ENCODE assay signal across 8 mouse cellular contexts in the genomic region with DNA sequence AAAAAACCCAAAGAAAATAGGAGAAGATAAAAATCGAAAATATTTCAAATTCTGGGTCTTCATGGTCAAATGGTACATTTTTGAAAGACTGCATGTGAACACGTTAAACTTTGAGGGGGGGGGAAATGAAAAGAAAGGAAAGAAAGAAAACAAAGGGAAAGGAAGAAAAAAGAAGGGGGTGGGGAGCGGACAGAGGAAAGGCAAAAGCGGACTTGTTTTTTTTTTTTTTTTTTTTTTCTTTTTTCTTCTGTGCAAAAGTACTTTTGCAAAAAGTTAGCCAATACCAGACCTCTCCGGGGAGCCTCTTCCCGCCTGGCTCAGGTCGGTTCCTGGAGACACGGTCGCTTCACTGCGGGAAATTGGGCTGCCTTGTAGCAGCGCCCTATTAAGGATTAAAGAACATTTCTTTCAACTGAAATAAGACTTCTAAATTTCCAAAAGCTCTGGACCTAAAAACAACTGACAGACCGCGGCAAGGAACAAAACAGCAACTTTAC. TPM values are rescaled to one million over a fixed set of nuclear protein-coding genes. Genes with fewer than 3 reads are reported as not detected.
DNase-seq lines count a peak whose midpoint lies in the region; ATAC-seq and TF ChIP-seq lines count a peak whose summit lies in the region.

No protein-coding gene starts in this region.

- TF ChIP-seq CTCF in heart, adult 2 months (IDR thresholded peaks at IDR 0.05) = no peak
- no peak for TF ChIP-seq CTCF in CH12.LX (conservative IDR thresholded peaks at IDR 0.05 in 1 of 2, IDR thresholded peaks at IDR 0.05 in 1 of 2; ENCODE audit: low read depth in 2 of 2, low read length in 2 of 2)

- in situ Hi-C loops in CH12.LX (cut with MboI; ENCODE audit: low pct_ligation_motif_present, low pct_unique_long_range_greater_than_20kb, low sequenced_read_pairs) = loop anchor here (5.0 to 25.0 kb wide), 2 partner anchors 65 to 235 kb away; no protein-coding TSS in a partner anchor

- dilution Hi-C loops in CH12.LX (cut with MboI; ENCODE audit: extremely low pct_ligation_motif_present, extremely low pct_unique_long_range_greater_than_20kb, low sequenced_read_pairs) = no loop called here

- DNase-seq in heart, adult 2 months = no peak
- no peak for DNase-seq in heart, adult 9 months (ENCODE audit: low spot score in 2 of 2)
- DNase-seq in CH12.LX (ENCODE audit: extremely low read depth) = peak; percentile 17
- no peak for DNase-seq in gastrocnemius, adult 8-10 months (ENCODE audit: low spot score in 2 of 2)
- no peak for DNase-seq in urinary bladder, adult 2 months (ENCODE audit: low spot score)
- DNase-seq in layer of hippocampus, postnatal 36 days = no peak

- TF ChIP-seq RAD21 in CH12.LX (IDR thresholded peaks at IDR 0.05; ENCODE audit: low read depth, low read length) = no peak

- TF ChIP-seq POLR2A in heart, adult 2 months (IDR thresholded peaks at IDR 0.05; ENCODE audit: insufficient read depth, low read depth, low read length) = no peak
- no peak for TF ChIP-seq POLR2A in CH12.LX (IDR thresholded peaks at IDR 0.05; ENCODE audit: low read depth, low read length)

- no peak overlapping the region for H3K9ac ChIP-seq in heart, adult 2 months (ENCODE audit: low read depth, low read length)
- peak overlapping the region; percentile 73 for H3K9ac ChIP-seq in CH12.LX (ENCODE audit: insufficient read depth, low read depth)
- H3K9ac ChIP-seq in forebrain, embryonic 16.5 days (replicated peaks; ENCODE audit: low read depth, low read length) = peak overlapping the region; percentile 9; the same call in 1 of the 2 replicates
- peak overlapping the region; percentile 81 for H3K9ac ChIP-seq in liver, embryonic 16.5 days (ENCODE audit: low read depth, low read length)

- H3K27ac ChIP-seq in heart, adult 2 months = peak overlapping the region; percentile 60
- no peak overlapping the region; the same call in 1 of the 2 replicates for H3K27ac ChIP-seq in CH12.LX (ENCODE audit: insufficient read depth, low read depth)
- peak overlapping the region; percentile 69 for H3K27ac ChIP-seq in forebrain, embryonic 16.5 days (ENCODE audit: low read length)
- peak overlapping the region; percentile 23; the same call in 1 of the 2 replicates for H3K27ac ChIP-seq in liver, embryonic 16.5 days (ENCODE audit: low read length)

- peak overlapping the region; percentile 46 for H3K4me2 ChIP-seq in CH12.LX (ENCODE audit: insufficient read depth, low read depth, poor library complexity, severe bottlenecking)
- H3K4me2 ChIP-seq in forebrain, embryonic 16.5 days (ENCODE audit: low read length) = peak overlapping the region; percentile 74
- H3K4me2 ChIP-seq in liver, embryonic 16.5 days (ENCODE audit: low read depth, low read length) = peak overlapping the region; percentile 63

- H3K27me3 ChIP-seq in heart, adult 2 months (ENCODE audit: control insufficient read depth, insufficient read depth, low read length) = no peaks in the 10 kb centered on the region
- H3K27me3 ChIP-seq in CH12.LX (replicated peaks) = no peaks in the 10 kb centered on the region
- no peaks in the 10 kb centered on the region for H3K27me3 ChIP-seq in forebrain, embryonic 16.5 days (replicated peaks; ENCODE audit: control insufficient read depth, insufficient read depth, low read length)
- no peaks in the 10 kb centered on the region for H3K27me3 ChIP-seq in liver, embryonic 16.5 days (ENCODE audit: control insufficient read depth, insufficient read depth, low read depth, low read length)

- H3K36me3 ChIP-seq in heart, adult 2 months (ENCODE audit: control insufficient read depth, insufficient read depth, low read length) = no peaks in the 10 kb centered on the region
- no peaks in the 10 kb centered on the region for H3K36me3 ChIP-seq in CH12.LX (replicated peaks in 1 of 2; ENCODE audit: control insufficient read depth in 1 of 2, insufficient read depth in 1 of 2, low read length in 1 of 2)
- no peaks in the 10 kb centered on the region for H3K36me3 ChIP-seq in forebrain, embryonic 16.5 days (ENCODE audit: control insufficient read depth, insufficient read depth)
- no peaks in the 10 kb centered on the region for H3K36me3 ChIP-seq in liver, embryonic 16.5 days (ENCODE audit: control insufficient read depth, insufficient read depth)

- 4% methylated on average over 13 of the region's 13 CpGs for WGBS in heart, adult 2 months
- under 1% methylated on average over 13 of the region's 13 CpGs for WGBS in forebrain, embryonic 16.5 days
- WGBS in liver, embryonic 16.5 days (ENCODE audit: insufficient replicate concordance) = 2% methylated on average over 13 of the region's 13 CpGs

- ATAC-seq in forebrain, embryonic 16.5 days = no peak; the same call in 1 of the 2 replicates
- peak; percentile 19; the same call in 1 of the 2 replicates for ATAC-seq in liver, embryonic 16.5 days (ENCODE audit: low read depth)

- intact Hi-C loops in heart, adult 2 months (cut with DNase I) = loop anchor here (2.0 to 5.0 kb wide), 6 partner anchors 43 to 230 kb away; partner anchors contain the start of genes Stx11 and Utrn

- no peaks in the 10 kb centered on the region; the same call in 1 of the 2 replicates for H3K4me1 ChIP-seq in heart, adult 2 months (ENCODE audit: control insufficient read depth, insufficient read depth, low read length)
- H3K4me1 ChIP-seq in CH12.LX (ENCODE audit: control insufficient read depth in 1 of 2, insufficient read depth in 2 of 2) = peaks cover 9 to 20% of the 10 kb centered on the region in 2 experiments
- H3K4me1 ChIP-seq in forebrain, embryonic 16.5 days (replicated peaks; ENCODE audit: control insufficient read depth, insufficient read depth, low read length) = peaks cover 7% of the 10 kb centered on the region
- peaks cover 9% of the 10 kb centered on the region for H3K4me1 ChIP-seq in liver, embryonic 16.5 days (ENCODE audit: control insufficient read depth, low read depth, low read length)

- no peak for TF ChIP-seq EP300 in heart, adult 2 months (IDR thresholded peaks at IDR 0.05; ENCODE audit: insufficient read depth, low read depth, low read length)
- TF ChIP-seq EP300 in CH12.LX (IDR thresholded peaks at IDR 0.05; ENCODE audit: low read length) = no peak

- H3K79me2 ChIP-seq in heart, adult 2 months (replicated peaks; ENCODE audit: control insufficient read depth, insufficient read depth, low read length) = no peaks in the 10 kb centered on the region
- H3K79me2 ChIP-seq in CH12.LX (replicated peaks; ENCODE audit: control insufficient read depth, extremely low read depth, insufficient read depth, poor library complexity, severe bottlenecking) = no peaks in the 10 kb centered on the region

- H3K9me3 ChIP-seq in CH12.LX (replicated peaks; ENCODE audit: low read length) = peaks cover 12% of the 10 kb centered on the region
- no peaks in the 10 kb centered on the region for H3K9me3 ChIP-seq in forebrain, embryonic 16.5 days (ENCODE audit: control insufficient read depth, low read length)
- H3K9me3 ChIP-seq in liver, embryonic 16.5 days (replicated peaks; ENCODE audit: control insufficient read depth, low read length) = no peaks in the 10 kb centered on the region

- H3K4me3 ChIP-seq in heart, adult 2 months = peak overlapping the region; percentile 93
- peak overlapping the region; percentile 71 to 84 (median 81) for H3K4me3 ChIP-seq in CH12.LX (replicated peaks in 1 of 3; ENCODE audit: low read depth in 2 of 3, low read length in 2 of 3, poor library complexity in 1 of 3)
- peak overlapping the region; percentile 62 for H3K4me3 ChIP-seq in forebrain, embryonic 16.5 days (replicated peaks; ENCODE audit: low read length)
- H3K4me3 ChIP-seq in liver, embryonic 16.5 days (ENCODE audit: low read depth, low read length) = peak overlapping the region; percentile 80

TF ChIP-seq in CH12.LX, 34 proteins besides CTCF, POLR2A, EP300 and RAD21:
- no peak for TF ChIP-seq BHLHE40 (IDR thresholded peaks at IDR 0.05; ENCODE audit: low read depth, low read length)
- peak; percentile 73 for TF ChIP-seq ZNF384 (IDR thresholded peaks at IDR 0.05; ENCODE audit: low read depth, low read length)
- TF ChIP-seq GABPA (IDR thresholded peaks at IDR 0.05; ENCODE audit: insufficient replicate concordance, low read depth, low read length) = no peak
- no peak for TF ChIP-seq MAX (IDR thresholded peaks at IDR 0.05; ENCODE audit: low read length)
- no peak for TF ChIP-seq JUND (conservative IDR thresholded peaks at IDR 0.05; ENCODE audit: low read depth, low read length)

RNA-seq across cellular contexts. Expression of gene Stx11, which starts 42.0 kb away (rescaled TPM):
- 1 to 10 TPM; 2.7 to 4.0 TPM for total RNA-seq in heart, adult 2 months (2021)
- polyA plus RNA-seq in heart, adult 2 months (2012; rRNA removed) = 1.7 and 2.2 TPM in 2 replicates
- total RNA-seq in CH12.LX (2012; rRNA removed) (33.7 and 49.8 TPM in 2 replicates), CH12.LX (2014; rRNA removed) (42.3 and 47.7 TPM in 2 replicates)
- polyA plus RNA-seq in CH12.LX (2012; ENCODE audit: insufficient read length, low read depth) = 22.2 and 23.4 TPM in 2 replicates
- polyA plus RNA-seq in forebrain, embryonic 16.5 days (2015; fragmentation: Nextera tagmentation; extraction: Ambion mirVana) = 1.3 TPM in 2 replicates
- polyA plus RNA-seq in liver, embryonic 16.5 days (2015; fragmentation: Nextera tagmentation; extraction: Ambion mirVana) = 9.3 and 10.8 TPM in 2 replicates
- total RNA-seq in gastrocnemius, adult 8-10 months (2022) = under 1 TPM; 0.15 to 0.56 (median 0.30) TPM
- polyA plus RNA-seq in urinary bladder, adult 2 months (2012; rRNA removed) = 10.3 and 12.3 TPM in 2 replicates
- total RNA-seq in layer of hippocampus, postnatal 36 days (2021) = under 1 TPM; 0.15 to 0.23 TPM

RNA-seq across cellular contexts. Expression of gene Utrn, which starts 53.0 kb away (rescaled TPM):
- 10 to 100 TPM; 61.8 to 68.1 TPM for total RNA-seq in heart, adult 2 months (2021)
- polyA plus RNA-seq in heart, adult 2 months (2012; rRNA removed) = 18.8 and 33.4 TPM in 2 replicates
- 0.42 and 1.1 TPM in 2 replicates for total RNA-seq in CH12.LX (2012; rRNA removed)
- 0.46 and 0.67 TPM in 2 replicates for total RNA-seq in CH12.LX (2014; rRNA removed)
- polyA plus RNA-seq in CH12.LX (2012; ENCODE audit: insufficient read length, low read depth) = 0.30 and 0.31 TPM in 2 replicates
- polyA plus RNA-seq in forebrain, embryonic 16.5 days (2015; fragmentation: Nextera tagmentation; extraction: Ambion mirVana) = 18.8 and 20.3 TPM in 2 replicates
- 8.6 and 10.2 TPM in 2 replicates for polyA plus RNA-seq in liver, embryonic 16.5 days (2015; fragmentation: Nextera tagmentation; extraction: Ambion mirVana)
- 10 to 100 TPM; 17.2 to 23.0 (median 20.2) TPM for total RNA-seq in gastrocnemius, adult 8-10 months (2022)
- 41.1 and 53.0 TPM in 2 replicates for polyA plus RNA-seq in urinary bladder, adult 2 months (2012; rRNA removed)
- total RNA-seq in layer of hippocampus, postnatal 36 days (2021) = 10 to 100 TPM; 34.0 to 35.6 TPM
